Mouse (Mus musculus): Measurements from ENCODE around the gene Cbx6. TPM values are rescaled to one million over a fixed set of nuclear protein-coding genes. Genes with fewer than 3 reads are reported as not detected.
A peak's percentile ranks its signal among the peaks of the same experiment; 100 is the strongest.

The Cbx6 gene
- polyA plus RNA-seq (2015; fragmentation: Nextera tagmentation; extraction: Ambion mirVana) = 62.6 and 68.0 TPM in 2 replicates

DNA sequence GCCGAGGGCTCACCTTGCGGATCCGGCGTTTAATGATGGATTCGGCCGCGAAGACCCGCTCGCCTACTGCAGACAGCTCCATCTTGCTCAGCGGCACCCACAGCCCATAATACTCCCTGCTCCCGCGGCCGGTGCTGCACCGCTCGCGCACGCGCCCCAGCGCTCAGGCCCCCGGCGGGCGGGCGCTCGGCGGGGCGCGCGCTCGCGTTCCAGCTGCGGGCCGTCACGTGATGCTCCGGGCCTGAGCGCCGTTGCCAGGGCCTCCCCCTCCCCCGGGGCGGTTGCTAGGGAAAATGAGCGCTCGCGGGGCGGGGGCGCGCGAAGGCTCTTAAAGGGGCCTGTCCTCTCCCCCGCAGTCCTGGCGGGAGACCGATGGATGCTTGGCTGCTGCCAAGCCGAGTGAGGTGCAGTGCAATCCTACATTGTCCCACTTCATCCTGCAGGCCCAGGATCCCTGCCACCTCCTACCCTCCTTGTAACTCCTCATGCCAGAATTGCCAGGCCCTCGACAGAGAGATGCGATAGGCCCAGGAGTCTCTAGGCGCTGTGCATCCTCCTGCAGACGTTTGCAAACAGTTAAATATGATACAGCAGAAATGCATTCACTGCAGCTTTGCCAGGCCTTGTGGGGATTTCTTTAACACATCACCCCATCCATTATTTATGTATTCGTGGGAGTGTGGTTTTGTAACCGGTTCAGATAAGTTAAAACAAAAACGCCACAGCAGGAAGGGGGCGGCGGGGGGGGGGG lies at the start of gene Cbx6, which contains the start of gene Npcd:
Gene Cbx6, minus strand, starts transcription at position 559 of the 751 bp plus-strand sequence.
Gene Npcd, minus strand, starts transcription at position 108 of the 751 bp plus-strand sequence.
- no peaks in the 10 kb centered on the region for H3K36me3 ChIP-seq
- H3K4me3 ChIP-seq (replicated peaks) = peak within 1 kb of the TSS; percentile 69
- H3K27me3 ChIP-seq (replicated peaks) = no peaks in the 10 kb centered on the region
- under 1% methylated on average over 49 of the region's 58 CpGs for WGBS
- H3K27ac ChIP-seq = peak within 1 kb of the TSS; percentile 88
- H3K4me2 ChIP-seq = peak within 1 kb of the TSS; percentile 72
- peak within 1 kb of the TSS; percentile 92 for H3K9ac ChIP-seq
- ATAC-seq (ENCODE audit: insufficient read depth, low FRiP score, low read depth) = peak; percentile 91
- H3K4me1 ChIP-seq = peaks cover 29% of the 10 kb centered on the region
- H3K9me3 ChIP-seq = no peaks in the 10 kb centered on the region

DNA sequence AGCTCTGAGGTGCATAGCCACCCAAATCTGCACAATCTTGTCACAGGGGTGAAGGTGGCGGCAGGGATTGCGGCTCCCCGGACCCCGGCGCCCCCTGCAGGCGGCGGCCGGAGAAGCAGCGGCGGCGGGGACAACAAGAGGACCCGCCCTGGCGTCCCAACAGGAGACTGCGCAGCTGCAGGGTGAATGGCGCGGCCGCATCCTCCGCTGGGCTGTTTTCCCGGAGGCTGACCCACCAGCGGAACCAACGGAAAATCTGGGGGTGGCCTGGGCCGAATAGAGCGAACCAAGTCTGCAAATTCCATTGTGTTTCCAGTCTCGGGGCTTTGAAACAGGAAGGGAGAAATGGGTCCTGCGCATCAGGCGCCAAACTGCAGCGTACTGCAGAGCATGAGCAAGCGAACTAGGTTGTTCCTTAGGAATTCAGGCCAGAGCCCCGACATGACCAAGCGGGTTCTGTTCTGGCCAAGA lies 48.9 kb upstream of the Cbx6 start:
- peak; percentile 65 for ATAC-seq (ENCODE audit: insufficient read depth, low FRiP score, low read depth)
- Histone ChIP-seq H3K9me3 (no peaks in the 10 kb centered on the region), H3K9ac (peak overlapping the region; percentile 22; the same call in 1 of the 2 replicates), H3K4me1 (peaks cover 20% of the 10 kb centered on the region), H3K4me2 (peak overlapping the region; percentile 70), H3K36me3 (no peaks in the 10 kb centered on the region), H3K27me3 (replicated peaks) (no peaks in the 10 kb centered on the region), H3K4me3 (replicated peaks) (peak overlapping the region; percentile 50), H3K27ac (peak overlapping the region; percentile 86)
- WGBS = under 1% methylated on average over 30 of the region's 30 CpGs

DNA sequence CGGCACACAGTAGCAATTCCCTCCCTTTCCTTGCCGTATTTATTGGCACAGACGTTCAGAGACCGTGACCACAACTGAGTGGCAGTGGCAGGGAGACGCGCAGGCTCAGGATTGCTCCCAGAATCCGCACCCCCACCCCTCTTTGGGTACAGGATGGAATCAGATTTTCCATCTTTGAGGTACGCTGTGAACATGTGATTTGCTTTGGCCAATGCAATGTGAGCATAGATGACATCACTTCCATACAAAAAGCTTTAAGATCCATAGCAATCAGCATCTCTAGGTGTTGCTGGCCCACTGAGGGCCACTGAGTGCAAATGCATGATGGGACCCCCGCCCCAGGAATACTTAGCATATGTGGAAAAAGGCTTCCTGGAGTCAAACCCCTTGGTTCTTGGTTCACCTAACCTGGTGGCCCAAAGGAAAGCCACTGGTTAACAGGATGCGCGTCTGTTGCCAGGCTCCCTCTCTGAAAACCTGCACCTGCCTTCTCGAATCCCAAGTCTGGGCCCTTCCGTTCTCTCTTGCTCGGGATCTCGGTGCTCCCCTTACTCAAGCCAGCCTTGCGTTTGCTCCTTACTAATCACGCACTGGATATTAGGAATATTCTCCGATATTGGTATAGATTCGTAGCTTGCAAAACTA lies 48.3 kb upstream of the Cbx6 start:
- peaks cover 20% of the 10 kb centered on the region for H3K4me1 ChIP-seq
- peak overlapping the region; percentile 50 for H3K4me3 ChIP-seq (replicated peaks)
- H3K4me2 ChIP-seq = peak overlapping the region; percentile 70
- no peaks in the 10 kb centered on the region for H3K36me3 ChIP-seq
- H3K9me3 ChIP-seq = no peaks in the 10 kb centered on the region
- ATAC-seq (ENCODE audit: insufficient read depth, low FRiP score, low read depth) = no peak
- H3K9ac ChIP-seq = no peak overlapping the region
- H3K27ac ChIP-seq = 0 out of 2 replicates have a peak overlapping the region, but pooled peaks have one; percentile 8
- H3K27me3 ChIP-seq (replicated peaks) = no peaks in the 10 kb centered on the region
- WGBS = 30% methylated on average over 19 of the region's 19 CpGs

DNA sequence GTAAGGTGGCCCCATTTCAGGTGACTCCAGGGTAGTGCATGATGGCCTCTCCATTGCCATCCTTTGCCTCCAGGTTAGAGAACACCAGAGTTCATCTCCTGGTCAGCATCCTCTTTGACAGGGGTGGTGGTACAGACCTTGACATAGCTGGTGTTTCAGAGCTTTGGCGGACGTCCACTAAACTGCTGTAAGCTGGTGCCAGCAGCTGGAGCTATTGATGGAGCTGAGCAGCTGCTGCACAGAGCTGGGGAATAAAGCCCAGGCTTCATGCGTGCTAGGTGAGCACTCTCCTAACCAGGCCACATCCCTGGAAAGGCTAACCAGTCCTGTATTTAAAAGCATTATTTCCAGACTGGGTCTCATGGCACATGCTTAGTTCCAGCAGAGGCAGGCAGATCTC lies 46.0 kb upstream of the Cbx6 start:
- 77% methylated on average over 3 of the region's 3 CpGs for WGBS

DNA sequence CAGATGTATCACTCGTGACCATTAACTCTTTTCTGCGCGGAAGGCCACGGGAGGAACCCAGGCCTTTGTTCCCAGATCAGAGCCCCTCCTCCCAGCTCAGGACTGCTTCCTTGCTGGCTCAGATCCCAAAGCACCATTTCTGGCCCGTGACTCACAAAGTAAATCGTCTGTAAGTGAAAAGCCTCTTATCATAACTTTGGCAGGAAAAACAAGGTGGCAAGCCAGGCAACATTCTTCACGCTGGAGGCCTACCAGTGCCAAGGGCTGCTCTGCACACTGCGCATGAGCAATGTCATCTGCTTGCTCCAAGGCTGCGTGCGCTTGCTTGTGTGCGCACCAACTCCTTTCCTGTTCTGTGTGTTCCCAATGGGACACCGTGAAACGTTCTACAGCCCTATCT lies 44.8 kb upstream of the Cbx6 start:
- Histone ChIP-seq H3K9ac (no peak overlapping the region), H3K27me3 (replicated peaks) (no peaks in the 10 kb centered on the region), H3K36me3 (no peaks in the 10 kb centered on the region), H3K9me3 (no peaks in the 10 kb centered on the region), H3K27ac (peak overlapping the region; percentile 91), H3K4me3 (replicated peaks) (no peak overlapping the region), H3K4me1 (peaks cover 20% of the 10 kb centered on the region), H3K4me2 (peak overlapping the region; percentile 41; the same call in 1 of the 2 replicates)
- WGBS = 12% methylated on average over 13 of the region's 13 CpGs
- peak; percentile 87 for ATAC-seq (ENCODE audit: insufficient read depth, low FRiP score, low read depth)

More for the DNA sequence above, 46.0 kb upstream of the Cbx6 start:
- peaks cover 20% of the 10 kb centered on the region for H3K4me1 ChIP-seq
- no peak overlapping the region for H3K9ac ChIP-seq
- H3K9me3 ChIP-seq = no peaks in the 10 kb centered on the region
- H3K36me3 ChIP-seq = no peaks in the 10 kb centered on the region
- H3K4me3 ChIP-seq (replicated peaks) = no peak overlapping the region
- H3K27ac ChIP-seq = no peak overlapping the region
- H3K4me2 ChIP-seq = no peak overlapping the region
- no peaks in the 10 kb centered on the region for H3K27me3 ChIP-seq (replicated peaks)
- no peak for ATAC-seq (ENCODE audit: insufficient read depth, low FRiP score, low read depth)

DNA sequence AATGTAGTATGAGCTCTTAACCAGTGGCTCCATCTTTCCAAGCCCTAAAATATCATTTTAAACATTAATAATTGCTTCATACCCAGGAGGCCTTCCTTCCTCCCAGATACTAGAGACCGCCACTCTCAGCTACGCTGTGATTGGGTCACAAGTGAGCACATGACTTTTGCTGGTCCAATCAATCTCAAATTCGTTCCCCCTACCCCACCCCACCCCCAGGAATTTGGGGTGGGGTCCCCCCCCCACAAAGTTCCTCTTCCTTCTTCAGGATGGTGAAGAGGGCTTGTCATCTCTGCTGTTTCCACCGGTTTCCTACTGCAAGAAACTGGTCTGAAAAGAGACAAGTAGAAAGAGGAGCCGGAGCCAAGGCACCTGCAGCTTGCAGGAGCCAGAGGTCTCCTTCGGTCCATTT lies 44.2 kb upstream of the Cbx6 start:
- ATAC-seq (ENCODE audit: insufficient read depth, low FRiP score, low read depth) = peak; percentile 12; the same call in 1 of the 2 replicates
- Histone ChIP-seq H3K9me3 (no peaks in the 10 kb centered on the region), H3K9ac (no peak overlapping the region), H3K27ac (peak overlapping the region; percentile 91), H3K4me2 (peak overlapping the region; percentile 41; the same call in 1 of the 2 replicates), H3K36me3 (no peaks in the 10 kb centered on the region), H3K27me3 (replicated peaks) (no peaks in the 10 kb centered on the region), H3K4me1 (peaks cover 20% of the 10 kb centered on the region), H3K4me3 (replicated peaks) (no peak overlapping the region)
- 49% methylated on average over 6 of the region's 6 CpGs for WGBS

DNA sequence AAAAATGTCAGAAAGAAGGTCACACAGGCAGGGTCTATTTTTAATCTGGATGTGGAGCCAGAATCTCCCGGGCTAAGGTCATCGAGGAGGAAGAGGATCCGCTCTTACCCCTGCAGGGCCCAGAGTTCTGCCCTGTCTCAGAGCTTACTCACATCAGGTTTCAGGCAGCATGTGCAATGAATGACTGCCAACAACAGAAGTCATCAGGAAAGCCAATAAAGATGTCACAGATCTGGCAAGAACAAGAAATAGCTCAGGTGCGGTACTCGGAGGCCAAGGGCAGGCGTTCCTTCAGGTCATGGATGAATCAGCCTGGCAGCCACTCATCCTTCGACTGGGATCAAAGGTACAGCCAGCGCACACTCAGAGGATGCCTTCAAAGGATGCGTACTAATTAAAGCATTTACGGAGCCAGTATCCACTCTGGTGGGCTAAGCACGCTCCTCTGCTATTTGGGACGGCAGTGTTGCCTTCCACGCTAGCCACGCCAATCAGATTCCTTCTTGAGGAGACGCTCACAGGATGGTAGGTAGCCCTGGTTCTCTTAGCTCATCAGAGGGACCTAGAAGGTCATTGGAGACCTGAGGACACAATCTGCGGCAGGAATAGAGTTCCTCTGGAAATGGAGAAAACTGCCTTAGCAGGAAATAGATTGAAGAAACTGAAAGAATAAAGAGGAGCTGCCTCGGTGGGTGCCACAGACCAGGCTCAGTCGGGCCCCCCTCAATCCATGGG lies 40.9 kb upstream of the Cbx6 start:
- no peaks in the 10 kb centered on the region for H3K36me3 ChIP-seq
- no peak overlapping the region for H3K27ac ChIP-seq
- no peak overlapping the region for H3K9ac ChIP-seq
- no peaks in the 10 kb centered on the region for H3K9me3 ChIP-seq
- peaks cover 16% of the 10 kb centered on the region for H3K4me1 ChIP-seq
- ATAC-seq (ENCODE audit: insufficient read depth, low FRiP score, low read depth) = no peak
- no peak overlapping the region for H3K4me2 ChIP-seq
- H3K4me3 ChIP-seq (replicated peaks) = no peak overlapping the region
- WGBS = 87% methylated on average over 18 of the region's 18 CpGs
- H3K27me3 ChIP-seq (replicated peaks) = no peaks in the 10 kb centered on the region

DNA sequence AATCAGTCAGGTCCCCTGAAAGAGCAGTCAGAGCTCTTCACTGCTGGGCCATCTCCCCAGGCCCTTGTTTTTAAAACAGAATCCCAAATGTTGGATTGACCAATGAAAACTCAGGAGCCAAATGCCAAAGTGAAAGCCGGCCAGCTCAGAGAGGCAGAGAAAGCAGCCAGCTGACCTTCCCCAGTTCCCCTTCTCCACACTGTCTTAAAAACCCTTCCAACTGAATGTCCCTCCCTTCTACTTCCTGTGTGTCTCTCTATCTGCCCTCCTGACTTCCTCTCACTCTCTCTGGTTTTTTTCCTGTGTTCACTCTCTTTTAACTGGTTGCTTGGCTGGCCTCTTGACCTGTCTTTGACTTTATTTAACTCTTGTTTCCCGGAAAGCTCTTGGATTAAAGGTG lies 39.5 kb upstream of the Cbx6 start:
- 55% methylated on average over 2 of the region's 2 CpGs for WGBS
- Histone ChIP-seq H3K4me3 (replicated peaks) (no peak overlapping the region), H3K4me2 (no peak overlapping the region), H3K27me3 (replicated peaks) (no peaks in the 10 kb centered on the region), H3K4me1 (0 out of 2 replicates have a peak, but pooled peaks cover 4% of the 10 kb centered on the region), H3K36me3 (no peaks in the 10 kb centered on the region), H3K9me3 (no peaks in the 10 kb centered on the region), H3K9ac (no peak overlapping the region), H3K27ac (no peak overlapping the region)
- ATAC-seq (ENCODE audit: insufficient read depth, low FRiP score, low read depth) = no peak

DNA sequence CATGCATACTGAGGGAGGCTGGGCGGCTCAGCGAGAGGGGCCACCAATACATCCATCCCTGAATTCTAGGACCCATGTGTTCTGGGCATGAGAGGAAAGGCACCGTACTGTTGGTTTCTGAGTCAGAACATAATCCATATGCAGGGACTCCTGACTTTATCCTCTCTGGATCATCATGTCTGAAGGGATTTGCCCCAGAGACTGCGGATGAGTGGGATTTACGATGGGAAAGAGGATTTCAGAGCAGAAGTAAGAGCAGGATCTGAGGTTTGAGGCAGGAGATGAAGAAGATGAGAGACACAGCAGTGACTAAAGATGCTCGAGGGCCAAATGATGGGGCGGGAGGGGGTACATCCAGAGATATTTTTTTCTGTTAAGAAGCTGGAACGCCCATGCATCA lies 39.1 kb upstream of the Cbx6 start:
- no peak for ATAC-seq (ENCODE audit: insufficient read depth, low FRiP score, low read depth)
- no peaks in the 10 kb centered on the region for H3K4me1 ChIP-seq
- no peaks in the 10 kb centered on the region for H3K9me3 ChIP-seq
- no peak overlapping the region for H3K9ac ChIP-seq
- H3K36me3 ChIP-seq = no peaks in the 10 kb centered on the region
- H3K4me2 ChIP-seq = no peak overlapping the region
- 90% methylated on average over 8 of the region's 8 CpGs for WGBS
- H3K27me3 ChIP-seq (replicated peaks) = no peaks in the 10 kb centered on the region
- H3K27ac ChIP-seq = no peak overlapping the region
- no peak overlapping the region for H3K4me3 ChIP-seq (replicated peaks)

DNA sequence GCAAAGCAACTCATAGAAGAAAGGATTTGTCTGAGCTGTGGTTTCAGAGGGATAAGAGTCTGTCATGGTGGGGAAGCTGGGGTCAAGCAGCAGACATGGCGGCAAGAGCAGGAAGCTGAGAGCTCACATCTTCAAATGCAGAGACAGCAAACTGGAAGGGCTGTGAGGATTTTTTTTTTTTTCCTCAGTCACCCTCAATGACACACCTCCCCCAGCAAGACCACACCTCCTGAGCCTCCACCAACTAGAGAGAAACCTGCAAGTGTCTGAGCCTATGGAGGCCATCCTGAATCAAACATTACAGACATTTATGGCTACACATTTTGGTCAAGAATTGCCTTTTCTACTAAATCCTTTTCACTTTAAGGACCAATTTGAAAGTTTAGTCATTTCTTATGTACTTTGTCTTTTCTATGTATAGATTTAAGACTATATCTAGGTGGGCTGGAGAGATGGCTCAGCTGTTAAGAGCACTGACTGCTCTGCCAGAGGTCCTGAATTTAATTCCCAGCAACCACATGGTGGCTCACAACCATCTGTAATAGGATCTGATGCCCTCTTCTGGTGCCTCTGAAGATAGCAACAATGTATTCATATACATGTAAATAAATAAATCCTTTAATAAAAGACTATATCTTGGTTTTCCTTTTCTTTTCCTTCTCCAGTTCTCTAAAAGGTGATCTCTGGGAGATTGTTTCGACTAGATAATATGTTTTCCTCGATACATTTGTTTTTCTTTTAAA lies 32.9 kb upstream of the Cbx6 start:
- no peaks in the 10 kb centered on the region for H3K27me3 ChIP-seq (replicated peaks)
- no peaks in the 10 kb centered on the region for H3K36me3 ChIP-seq
- no peak overlapping the region for H3K4me2 ChIP-seq
- H3K4me3 ChIP-seq (replicated peaks) = no peak overlapping the region
- no peaks in the 10 kb centered on the region for H3K9me3 ChIP-seq
- no peak overlapping the region for H3K9ac ChIP-seq
- no peak overlapping the region for H3K27ac ChIP-seq
- no peaks in the 10 kb centered on the region for H3K4me1 ChIP-seq
- WGBS = 82% methylated on average over 3 of the region's 3 CpGs
- ATAC-seq (ENCODE audit: insufficient read depth, low FRiP score, low read depth) = no peak

DNA sequence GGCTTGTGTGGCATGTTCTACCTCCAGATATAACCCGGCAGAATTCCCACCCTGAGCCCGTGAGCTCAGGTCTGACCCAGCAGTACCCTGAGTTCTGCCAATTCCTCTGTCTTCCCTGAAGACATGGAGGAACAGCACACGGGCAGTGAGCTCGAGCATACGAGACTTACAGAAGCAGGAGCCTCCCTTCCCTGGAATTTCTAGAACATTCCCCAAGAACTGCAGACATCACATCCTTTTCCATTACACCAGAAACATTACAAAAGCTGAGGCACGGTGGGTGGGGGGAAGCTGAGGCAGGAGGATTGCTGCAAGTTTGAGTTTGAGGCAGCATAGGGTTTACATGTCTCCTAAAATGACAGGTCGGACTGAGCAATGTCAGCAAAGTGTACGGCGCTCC lies 25.3 kb upstream of the Cbx6 start:
- WGBS = 85% methylated on average over 9 of the region's 9 CpGs
- Histone ChIP-seq H3K4me3 (replicated peaks) (no peak overlapping the region), H3K4me2 (no peak overlapping the region), H3K36me3 (no peaks in the 10 kb centered on the region), H3K9me3 (no peaks in the 10 kb centered on the region), H3K4me1 (no peaks in the 10 kb centered on the region), H3K27ac (no peak overlapping the region), H3K27me3 (replicated peaks) (no peaks in the 10 kb centered on the region), H3K9ac (no peak overlapping the region)
- ATAC-seq (ENCODE audit: insufficient read depth, low FRiP score, low read depth) = no peak

All from stomach, embryonic 15.5 days (tissue).